Mouse (Mus musculus): ENCODE results near the gene Traf4. TPM values are rescaled to one million over a fixed set of nuclear protein-coding genes. Genes with fewer than 3 reads are reported as not detected.

Gene Traf4
- polyA plus RNA-seq, 1 experiment from 2014 or later: 101 TPM

GRCm38 (mm10) chr11:78182961-78183844, 17.8 kb upstream of the Traf4 start, which contains the start of gene Rpl23a:
Rpl23a (minus strand) TSS chr11:78183584.
- DNase-seq (ENCODE audit: low read depth, low spot score): no peak
- in situ Hi-C loops (cut with MboI; ENCODE audit: low pct_unique_long_range_greater_than_20kb): no loop called here
- TF ChIP-seq CTCF (IDR thresholded peaks at IDR 0.05): no peak
- no peaks in the 10 kb centered on the region for H3K27me3 ChIP-seq
- CTCF ChIA-PET: no interaction called here
- POLR2A ChIA-PET: interaction anchor here (0.5 to 1.4 kb wide), 2 partner anchors 11 to 194 kb away, joined by 4 to 5 read pairs; no protein-coding TSS in a partner anchor
- peak; percentile 76 for ATAC-seq

DNA sequence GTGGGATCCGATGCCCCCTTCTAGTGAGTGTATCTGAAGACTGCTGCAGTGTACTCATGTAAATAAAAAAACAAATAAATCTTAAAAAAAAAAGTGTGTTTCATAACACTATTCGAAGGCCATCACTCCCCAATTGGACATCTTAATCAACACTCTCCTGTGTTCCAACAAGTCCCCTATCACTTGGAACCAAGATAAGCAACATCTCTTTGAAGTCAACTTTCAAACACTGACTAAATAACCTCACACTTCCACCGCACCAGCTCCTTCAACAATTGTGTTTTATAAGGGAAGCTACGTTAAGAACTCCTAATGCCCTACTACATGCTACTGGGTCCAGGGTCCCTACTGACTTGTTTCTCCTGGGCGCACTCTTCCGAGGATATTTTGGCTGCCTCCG, 17.1 kb upstream of the Traf4 start:
- H3K27me3 ChIP-seq: no peaks in the 10 kb centered on the region
- ChIA-PET POLR2A (interaction anchor here (1.4 kb wide), 1 partner anchor 10 kb away, joined by 4 read pairs; no protein-coding TSS in a partner anchor), CTCF (no interaction called here)
- ATAC-seq: no peak
- in situ Hi-C loops (cut with MboI; ENCODE audit: low pct_unique_long_range_greater_than_20kb): no loop called here
- no peak for TF ChIP-seq CTCF (IDR thresholded peaks at IDR 0.05)
- DNase-seq (ENCODE audit: low read depth, low spot score): no peak

- DNase-seq (ENCODE audit: low read depth, low spot score) (no peak), ATAC-seq (no peak)
- ChIA-PET POLR2A (interaction anchor here (1.4 kb wide), 1 partner anchor 10 kb away, joined by 4 read pairs; no protein-coding TSS in a partner anchor), CTCF (no interaction called here)
- no peaks in the 10 kb centered on the region for H3K27me3 ChIP-seq
- in situ Hi-C loops (cut with MboI; ENCODE audit: low pct_unique_long_range_greater_than_20kb): no loop called here
- TF ChIP-seq CTCF (IDR thresholded peaks at IDR 0.05): no peak
Observed at GRCm38 (mm10) chr11:78181830-78182357, 16.5 kb upstream of the Traf4 start.

GRCm38 (mm10) chr11:78180081-78180761, 14.8 kb upstream of the Traf4 start:
- POLR2A ChIA-PET: interaction anchor here (0.5 to 0.9 kb wide), 2 partner anchors 8 to 24 kb away, joined by 3 to 4 read pairs; no protein-coding TSS in a partner anchor
- no peak for ATAC-seq
- in situ Hi-C loops (cut with MboI; ENCODE audit: low pct_unique_long_range_greater_than_20kb): no loop called here

DNA sequence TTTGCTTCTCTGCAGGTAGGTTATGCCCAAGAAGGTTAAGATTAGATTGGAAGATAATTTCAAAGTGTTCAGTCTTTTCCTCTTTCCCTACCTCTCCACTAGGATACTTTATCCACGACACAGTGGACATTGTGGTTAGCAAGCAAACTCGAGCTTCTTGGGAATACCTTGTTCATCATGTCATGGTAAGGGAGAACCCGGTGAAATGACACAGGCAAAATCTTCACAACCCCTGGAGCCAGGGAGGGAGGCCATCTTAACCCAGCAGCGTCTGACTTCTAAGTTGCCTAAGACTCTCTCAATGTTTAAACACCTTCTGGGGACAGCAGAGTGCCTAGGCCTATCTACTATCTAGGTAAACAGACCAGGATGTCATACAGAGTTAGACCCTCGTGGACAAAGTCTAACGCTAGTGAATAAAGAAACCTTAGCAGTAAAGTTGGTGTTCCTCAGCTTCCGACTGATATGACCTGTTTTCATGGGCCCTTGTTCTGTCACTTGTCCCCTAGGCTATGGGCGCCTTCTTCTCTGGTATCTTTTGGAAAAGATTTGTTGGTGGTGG, 14.1 kb upstream of the Traf4 start:
- ATAC-seq: no peak
- in situ Hi-C loops (cut with MboI; ENCODE audit: low pct_unique_long_range_greater_than_20kb): loop anchor here (10.0 kb wide), 1 partner anchor 355 kb away; no protein-coding TSS in a partner anchor
- no peak for DNase-seq (ENCODE audit: low read depth, low spot score)
- TF ChIP-seq CTCF (IDR thresholded peaks at IDR 0.05): no peak
- POLR2A ChIA-PET: interaction anchor here (0.5 to 0.9 kb wide), 2 partner anchors 8 to 23 kb away, joined by 3 to 4 read pairs; no protein-coding TSS in a partner anchor
- no peaks in the 10 kb centered on the region for H3K27me3 ChIP-seq
- CTCF ChIA-PET: no interaction called here

More at GRCm38 (mm10) chr11:78180081-78180761, 14.8 kb upstream of the Traf4 start:
- no peak for TF ChIP-seq CTCF (IDR thresholded peaks at IDR 0.05)
- no peaks in the 10 kb centered on the region for H3K27me3 ChIP-seq
- CTCF ChIA-PET: no interaction called here
- DNase-seq (ENCODE audit: low read depth, low spot score): no peak

- ATAC-seq (no peak), DNase-seq (ENCODE audit: low read depth, low spot score) (no peak)
- TF ChIP-seq CTCF (IDR thresholded peaks at IDR 0.05): no peak
- in situ Hi-C loops (cut with MboI; ENCODE audit: low pct_unique_long_range_greater_than_20kb): loop anchor here (10.0 kb wide), 1 partner anchor 354 kb away; no protein-coding TSS in a partner anchor
- ChIA-PET POLR2A (interaction anchor here (6.3 kb wide), 1 partner anchor 15 kb away, joined by 50 read pairs; the partner anchor contains the start of gene Traf4), CTCF (interaction anchor here (1.5 to 2.0 kb wide), 2 partner anchors 17 to 21 kb away, joined by 3 to 8 read pairs; no protein-coding TSS in a partner anchor)
- no peaks in the 10 kb centered on the region for H3K27me3 ChIP-seq
Observed at GRCm38 (mm10) chr11:78178859-78179437, 13.6 kb upstream of the Traf4 start.

GRCm38 (mm10) chr11:78177903-78178858, 12.8 kb upstream of the Traf4 start:
- in situ Hi-C loops (cut with MboI; ENCODE audit: low pct_unique_long_range_greater_than_20kb): loop anchor here (10.0 kb wide), 1 partner anchor 353 kb away; no protein-coding TSS in a partner anchor
- H3K27me3 ChIP-seq: no peaks in the 10 kb centered on the region
- no peak for TF ChIP-seq CTCF (IDR thresholded peaks at IDR 0.05)
- CTCF ChIA-PET: interaction anchor here (0.9 to 2.3 kb wide), 9 partner anchors 11 to 120 kb away, joined by 3 to 16 read pairs (median 4); partner anchors contain the start of genes Fam222b and Traf4
- ATAC-seq: peak; percentile 80
- no peak for DNase-seq (ENCODE audit: low read depth, low spot score)
- POLR2A ChIA-PET: interaction anchor here (1.0 to 6.3 kb wide), 4 partner anchors 10 to 61 kb away, joined by 3 to 50 read pairs (median 4); partner anchors contain the start of gene Traf4

DNA sequence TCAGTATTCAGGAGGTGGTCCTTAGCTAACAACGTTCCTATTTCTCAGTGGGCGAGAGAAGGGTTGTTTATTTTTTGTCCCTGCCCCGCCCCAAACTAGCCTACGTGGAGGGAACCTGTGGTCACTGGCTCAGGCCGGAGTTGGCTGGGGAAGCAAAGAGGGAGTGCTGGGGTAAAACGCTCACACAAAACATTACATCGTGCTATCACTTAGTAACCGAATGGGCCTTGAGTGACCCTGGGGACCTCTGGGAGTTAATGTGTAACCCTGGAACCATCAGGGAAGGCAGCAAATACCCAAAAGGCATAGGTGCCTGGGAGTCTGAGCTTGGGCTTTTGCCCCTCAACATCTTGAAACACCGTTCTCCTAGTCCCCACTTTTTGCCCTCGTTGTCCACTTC, 12.0 kb upstream of the Traf4 start:
- TF ChIP-seq CTCF (IDR thresholded peaks at IDR 0.05): no peak
- peak; percentile 10 for ATAC-seq
- H3K27me3 ChIP-seq: no peaks in the 10 kb centered on the region
- ChIA-PET POLR2A (interaction anchor here (1.0 to 6.3 kb wide), 5 partner anchors 10 to 60 kb away, joined by 3 to 50 read pairs (median 4); partner anchors contain the start of gene Traf4), CTCF (interaction anchor here (0.9 to 2.3 kb wide), 11 partner anchors 11 to 120 kb away, joined by 3 to 16 read pairs (median 4); partner anchors contain the start of genes Fam222b and Traf4)
- in situ Hi-C loops (cut with MboI; ENCODE audit: low pct_unique_long_range_greater_than_20kb): loop anchor here (10.0 kb wide), 1 partner anchor 353 kb away; no protein-coding TSS in a partner anchor
- no peak for DNase-seq (ENCODE audit: low read depth, low spot score)
